Mouse (Mus musculus) lung, embryonic 15.5 days (tissue): ENCODE results near the gene Pacsin2. TPM values are rescaled to one million over a fixed set of nuclear protein-coding genes. Genes with fewer than 3 reads are reported as not detected.
A peak's percentile ranks its signal among the peaks of the same experiment; 100 is the strongest.
"Not testable (repeated sequence)": the region's sequence is repeated elsewhere in the genome, so short reads cannot be mapped to it uniquely, and the experiment has no call there.

Source experiments
- ATAC-seq: fragments of 200-750 bp; cut with Nextera tagmentation; 2 replicates; pipeline ENCODE4 v1.8.0; 2017; ENCODE audit warnings: moderate number of reproducible peaks, borderline replicate concordance; ENCODE audit not compliant: low FRiP score, low TSS enrichment; ENCODE audit errors: extremely low read depth
- H3K27ac ChIP-seq: fragments of 300-500 bp; sonication (generic); 2 replicates; pipeline ENCODE4 v1.5.1; 2015; ENCODE audit warnings: moderate library complexity, mild to moderate bottlenecking, inconsistent platforms
- H3K27me3 ChIP-seq: fragments of 300-500 bp; sonication (generic); 2 replicates; pipeline ENCODE4 v1.6.1; 2015; ENCODE audit warnings: inconsistent platforms
- H3K36me3 ChIP-seq: fragments of 300-500 bp; sonication (generic); 2 replicates; pipeline ENCODE4 v1.6.1; 2015; ENCODE audit warnings: inconsistent platforms
- H3K4me1 ChIP-seq: fragments of 300-500 bp; sonication (generic); 2 replicates; pipeline ENCODE4 v1.6.1; 2015; ENCODE audit warnings: inconsistent platforms
- H3K4me2 ChIP-seq: fragments of 300-500 bp; sonication (generic); 2 replicates; pipeline ENCODE4 v1.6.1; 2015; ENCODE audit warnings: inconsistent platforms, mild to moderate bottlenecking, moderate library complexity
- H3K4me3 ChIP-seq: fragments of 300-500 bp; sonication (generic); 2 replicates; pipeline ENCODE4 v1.5.1; 2015; ENCODE audit warnings: mild to moderate bottlenecking, inconsistent platforms
- H3K9ac ChIP-seq: fragments of 300-500 bp; sonication (generic); 2 replicates; pipeline ENCODE4 v1.6.1; 2015; ENCODE audit warnings: inconsistent platforms
- H3K9me3 ChIP-seq: fragments of 300-500 bp; sonication (generic); 2 replicates; pipeline ENCODE4 v1.6.1; 2016; ENCODE audit warnings: inconsistent platforms
- WGBS: fragments of 180-500 bp; shearing (Covaris S2); methylation state at CpG from one replicate; pipeline ENCODE4 v1.1.7; 2015; 5-methylcytosine and 5-hydroxymethylcytosine counted together
- polyA plus RNA-seq: library from polyadenylated mRNA; unstranded; fragments of >200 nt; fragmentation: Nextera tagmentation; extraction: Ambion mirVana; gene quantifications from 2 replicates; pipeline ENCODE4 v1.2.1, GENCODE M21; 2015

Pacsin2 gene
- polyA plus RNA-seq, 1 experiment from 2014 or later: 70.9 TPM

DNA sequence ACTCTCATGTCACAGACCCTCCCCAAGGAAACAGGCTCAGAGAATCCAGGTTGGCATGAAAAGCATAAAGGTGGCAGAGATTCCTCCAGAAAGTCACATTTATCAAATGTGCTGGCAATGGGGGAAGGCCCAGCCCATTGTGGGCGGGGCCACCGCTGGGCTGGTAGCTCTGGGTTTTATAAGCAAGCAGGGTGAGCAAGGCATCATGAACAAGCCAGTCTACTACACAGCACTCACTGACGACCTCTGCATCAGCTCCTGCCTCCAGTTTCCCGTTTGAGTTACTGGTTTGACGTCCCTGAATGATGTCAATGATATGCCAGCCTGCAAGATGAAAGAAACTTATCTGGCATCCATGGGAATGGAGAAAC lies 10.0 kb upstream of the Pacsin2 start:
- Histone ChIP-seq H3K27ac (peak overlapping the region; percentile 58), H3K36me3 (no peaks in the 10 kb centered on the region), H3K4me1 (peaks cover 27% of the 10 kb centered on the region), H3K9me3 (no peaks in the 10 kb centered on the region), H3K9ac (no peak overlapping the region), H3K4me2 (peak overlapping the region; percentile 10; the same call in 1 of the 2 replicates), H3K27me3 (no peaks in the 10 kb centered on the region), H3K4me3 (no peak overlapping the region)
- no peak for ATAC-seq
- 17% methylated on average over 5 of the region's 5 CpGs for WGBS

DNA sequence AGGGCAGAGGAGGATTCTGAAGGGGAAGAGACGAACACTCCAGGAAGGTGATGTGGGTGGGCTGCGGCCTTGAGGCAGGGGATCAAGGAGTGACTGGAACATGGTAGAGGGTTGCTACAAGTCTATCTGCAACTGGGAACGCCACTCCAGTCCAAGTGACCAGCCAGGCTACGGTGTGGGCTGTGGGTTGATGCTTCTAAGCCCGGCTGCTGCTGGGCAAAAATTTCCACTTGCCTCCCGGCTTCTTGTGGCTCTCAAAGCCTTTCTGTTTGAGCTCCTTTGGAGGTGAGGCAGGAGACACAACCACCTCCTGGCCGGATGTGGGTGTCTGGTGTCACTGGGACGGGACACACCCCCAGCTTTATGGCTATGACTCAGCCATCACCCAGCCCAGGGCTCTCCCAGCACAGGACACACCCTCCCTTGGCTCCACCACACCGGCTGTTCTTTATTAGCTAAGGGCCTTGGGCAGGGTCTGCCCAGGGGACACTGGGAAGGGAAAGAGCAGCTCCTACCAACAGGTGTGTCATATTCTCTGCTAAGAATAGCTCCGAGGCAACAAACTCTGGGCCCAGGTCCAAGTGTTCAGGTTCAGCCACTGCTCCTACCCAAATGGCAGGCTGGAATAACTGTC lies 9.5 kb upstream of the Pacsin2 start:
- no peak overlapping the region for H3K9ac ChIP-seq
- peak overlapping the region; percentile 10; the same call in 1 of the 2 replicates for H3K4me2 ChIP-seq
- WGBS: 37% methylated on average over 10 of the region's 10 CpGs
- H3K9me3 ChIP-seq: no peaks in the 10 kb centered on the region
- peaks cover 27% of the 10 kb centered on the region for H3K4me1 ChIP-seq
- peak overlapping the region; percentile 58 for H3K27ac ChIP-seq
- no peaks in the 10 kb centered on the region for H3K27me3 ChIP-seq
- ATAC-seq: peak; percentile 73; the same call in 1 of the 2 replicates
- no peak overlapping the region for H3K4me3 ChIP-seq
- H3K36me3 ChIP-seq: no peaks in the 10 kb centered on the region

DNA sequence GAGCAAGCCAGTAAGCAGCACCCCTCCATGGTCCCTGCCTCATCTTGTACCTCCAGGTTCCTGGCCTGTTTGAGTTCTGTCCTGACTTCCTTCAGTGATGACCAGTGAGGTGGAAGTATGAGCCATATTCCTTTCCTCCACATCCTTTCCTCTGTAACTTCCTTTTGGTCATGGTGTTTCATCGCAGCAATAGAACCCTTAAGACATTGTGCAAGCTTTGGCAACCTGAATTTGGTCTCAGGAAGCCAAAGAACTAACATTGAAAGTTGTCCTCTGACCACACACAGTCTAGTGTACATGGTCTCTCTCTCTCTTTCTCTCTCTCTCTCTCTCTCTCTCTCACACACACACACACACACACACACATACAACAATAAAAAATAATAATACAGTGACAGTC lies 8.8 kb upstream of the Pacsin2 start:
- H3K4me1 ChIP-seq: peaks cover 27% of the 10 kb centered on the region
- ATAC-seq: no peak
- H3K27me3 ChIP-seq: no peaks in the 10 kb centered on the region
- no peaks in the 10 kb centered on the region for H3K9me3 ChIP-seq
- H3K36me3 ChIP-seq: no peaks in the 10 kb centered on the region
- no peak overlapping the region for H3K4me2 ChIP-seq
- no peak overlapping the region for H3K4me3 ChIP-seq
- WGBS: 79% methylated on average over 1 of the region's 1 CpGs
- H3K27ac ChIP-seq: no peak overlapping the region
- H3K9ac ChIP-seq: no peak overlapping the region

- H3K9ac ChIP-seq: no peak overlapping the region
- no peaks in the 10 kb centered on the region for H3K36me3 ChIP-seq
- no peak overlapping the region for H3K27ac ChIP-seq
- H3K4me3 ChIP-seq: no peak overlapping the region
- no peak overlapping the region for H3K4me2 ChIP-seq
- no peak for ATAC-seq
- no peaks in the 10 kb centered on the region for H3K27me3 ChIP-seq
- H3K9me3 ChIP-seq: no peaks in the 10 kb centered on the region
- peaks cover 20% of the 10 kb centered on the region for H3K4me1 ChIP-seq
- WGBS: 60% methylated on average over 7 of the region's 7 CpGs
These were observed 7.1 kb upstream of the Pacsin2 start for GRCm38 (mm10) chr15:83471476-83471875.

DNA sequence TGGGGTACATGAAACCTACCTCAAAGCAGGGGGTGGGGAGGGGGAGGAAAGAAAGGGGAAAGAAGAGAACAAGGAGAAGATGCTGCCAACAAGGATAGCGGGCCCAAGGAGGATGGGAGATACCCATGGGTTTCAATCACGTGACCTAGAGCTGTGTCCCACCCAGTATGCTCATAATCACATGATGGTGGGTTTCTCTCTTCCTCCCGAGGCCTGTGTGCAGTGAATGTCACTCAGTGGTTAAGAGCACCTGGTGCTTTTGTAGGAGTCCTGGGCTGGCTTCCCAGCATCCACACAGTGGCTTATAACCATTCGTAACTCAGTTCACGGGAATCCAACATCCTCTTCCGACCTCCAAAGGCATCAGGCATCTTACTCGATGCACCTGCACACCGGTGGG lies 6.0 kb upstream of the Pacsin2 start:
- H3K27me3 ChIP-seq: no peaks in the 10 kb centered on the region
- H3K9ac ChIP-seq: no peak overlapping the region
- no peaks in the 10 kb centered on the region for H3K9me3 ChIP-seq
- peaks cover 18% of the 10 kb centered on the region for H3K4me1 ChIP-seq
- no peak overlapping the region for H3K27ac ChIP-seq
- no peak for ATAC-seq
- 75% methylated on average over 8 of the region's 8 CpGs for WGBS
- H3K36me3 ChIP-seq: no peaks in the 10 kb centered on the region
- no peak overlapping the region for H3K4me2 ChIP-seq
- no peak overlapping the region for H3K4me3 ChIP-seq

- no peak overlapping the region for H3K27ac ChIP-seq
- H3K9me3 ChIP-seq: no peaks in the 10 kb centered on the region
- no peak for ATAC-seq
- H3K4me1 ChIP-seq: peaks cover 16% of the 10 kb centered on the region
- H3K4me2 ChIP-seq: no peak overlapping the region
- H3K36me3 ChIP-seq: no peaks in the 10 kb centered on the region
- no peak overlapping the region for H3K9ac ChIP-seq
- H3K4me3 ChIP-seq: no peak overlapping the region
- 54% methylated on average over 6 of the region's 6 CpGs for WGBS
- no peaks in the 10 kb centered on the region for H3K27me3 ChIP-seq
These were observed 4.9 kb upstream of the Pacsin2 start for GRCm38 (mm10) chr15:83469279-83469821.

GRCm38 (mm10) chr15:83467232-83467966 lies 3.0 kb upstream of the Pacsin2 start:
- Histone ChIP-seq H3K27me3 (no peaks in the 10 kb centered on the region), H3K4me2 (no peak overlapping the region), H3K4me3 (no peak overlapping the region), H3K9me3 (no peaks in the 10 kb centered on the region), H3K36me3 (no peaks in the 10 kb centered on the region), H3K4me1 (peaks cover 21% of the 10 kb centered on the region), H3K27ac (no peak overlapping the region), H3K9ac (no peak overlapping the region)
- 66% methylated on average over 9 of the region's 9 CpGs for WGBS
- ATAC-seq: no peak

DNA sequence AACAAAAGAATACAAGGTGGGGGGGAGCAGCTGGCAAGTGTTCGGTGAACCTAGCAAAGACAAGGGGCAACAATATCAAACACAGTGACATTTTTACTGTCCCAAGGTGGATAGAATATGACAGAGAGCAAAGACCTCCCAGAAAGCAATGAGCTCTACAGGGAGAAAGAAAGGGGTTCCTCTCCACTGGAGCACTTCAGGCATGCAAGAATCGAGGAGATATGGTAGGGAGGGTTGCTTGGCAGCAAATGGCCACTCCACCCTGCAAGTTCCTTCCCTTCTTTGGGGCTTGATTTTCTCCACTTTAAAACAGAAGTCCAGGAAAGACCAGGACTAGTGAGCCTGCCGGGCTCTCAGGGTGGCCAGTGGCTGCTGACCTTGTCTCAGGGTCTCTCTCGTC lies 1.9 kb upstream of the Pacsin2 start:
- Histone ChIP-seq H3K36me3 (no peaks in the 10 kb centered on the region), H3K4me3 (no peak overlapping the region), H3K4me2 (no peak overlapping the region), H3K4me1 (peaks cover 18% of the 10 kb centered on the region), H3K9me3 (no peaks in the 10 kb centered on the region), H3K9ac (no peak overlapping the region), H3K27me3 (no peaks in the 10 kb centered on the region), H3K27ac (no peak overlapping the region)
- no peak for ATAC-seq
- 58% methylated on average over 4 of the region's 4 CpGs for WGBS

DNA sequence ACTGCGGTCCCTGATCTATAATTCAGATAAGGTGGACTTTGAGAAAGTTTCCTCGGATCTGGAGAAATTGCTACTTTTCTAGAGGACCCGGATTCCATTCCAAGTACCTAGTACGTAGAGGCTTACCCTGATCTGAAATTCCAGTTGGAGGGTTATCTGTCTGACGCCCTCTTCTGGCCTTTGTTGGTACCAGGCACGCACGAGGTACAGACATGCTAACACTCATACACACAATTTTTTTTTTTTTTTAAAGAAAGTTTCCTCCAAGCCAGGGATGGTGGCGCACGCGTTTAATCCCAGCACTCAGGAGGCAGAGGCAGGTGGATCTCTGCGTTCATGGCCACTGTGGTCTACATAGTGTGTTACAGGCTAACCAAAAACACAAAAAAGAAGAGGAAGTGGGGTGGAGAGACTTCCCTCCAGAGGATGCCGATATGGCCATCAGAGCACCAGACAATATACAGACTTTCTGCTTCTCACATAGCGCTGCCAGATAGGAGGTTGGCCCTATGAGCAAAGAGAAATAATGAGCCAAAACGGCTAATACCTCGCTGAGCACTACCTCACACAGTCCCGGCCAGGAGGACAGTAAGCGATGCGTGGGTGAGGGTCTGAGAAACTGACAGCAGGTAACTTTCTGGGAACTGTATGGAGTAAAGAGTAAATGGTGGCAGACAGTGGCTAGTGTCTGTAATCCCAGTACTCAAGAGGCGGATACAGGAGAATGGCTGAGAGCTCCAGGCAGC lies 672 bp upstream of the Pacsin2 start:
- Histone ChIP-seq H3K9ac (no peak overlapping the region; the same call in 1 of the 2 replicates), H3K4me1 (peaks cover 18% of the 10 kb centered on the region), H3K4me2 (peak overlapping the region; percentile 48), H3K27me3 (no peaks in the 10 kb centered on the region), H3K36me3 (no peaks in the 10 kb centered on the region), H3K27ac (peak overlapping the region; percentile 35; the same call in 1 of the 2 replicates), H3K4me3 (peak overlapping the region; percentile 74), H3K9me3 (no peaks in the 10 kb centered on the region)
- no peak for ATAC-seq
- 73% methylated on average over 19 of the region's 19 CpGs for WGBS

DNA sequence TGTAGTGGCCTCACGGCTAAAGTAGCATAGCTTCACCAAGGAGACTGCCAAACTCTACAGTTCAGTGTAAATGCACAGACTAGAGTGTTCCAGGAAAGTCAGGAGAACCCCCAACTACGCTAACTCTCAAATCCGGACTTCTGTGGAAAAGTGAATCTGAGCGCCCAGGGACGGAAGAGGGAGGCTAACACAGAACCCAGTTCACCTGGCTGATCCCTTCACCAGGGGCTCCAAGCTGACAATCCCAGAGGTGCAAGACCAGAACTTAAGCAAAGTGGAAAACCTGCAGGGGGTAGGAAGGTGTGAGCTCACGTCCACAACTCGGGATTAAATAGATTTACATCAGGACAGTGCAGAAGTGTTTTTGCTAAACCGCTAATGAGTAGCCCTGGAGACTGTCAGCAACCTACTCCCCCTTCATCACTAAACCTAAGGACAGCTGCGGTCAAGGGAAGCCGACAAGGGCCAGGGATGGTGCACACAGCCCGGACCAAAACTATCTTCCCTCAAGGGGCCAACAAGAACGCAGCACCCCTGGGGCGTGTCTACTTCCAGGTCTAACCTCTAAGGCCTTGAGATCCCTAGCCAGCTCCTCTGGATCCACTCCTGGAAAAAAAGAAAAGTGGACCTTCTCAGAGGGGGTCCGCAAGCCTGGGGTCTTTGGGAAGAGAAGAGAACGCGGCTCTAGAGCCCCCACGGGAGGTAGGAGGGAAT lies 880 bp downstream of the Pacsin2 start:
- Histone ChIP-seq H3K27me3 (no peaks in the 10 kb centered on the region), H3K36me3 (no peaks in the 10 kb centered on the region), H3K4me1 (peaks cover 18% of the 10 kb centered on the region), H3K9me3 (no peaks in the 10 kb centered on the region), H3K27ac (peak overlapping the region; percentile 77; the same call in 1 of the 2 replicates), H3K4me2 (peak overlapping the region; percentile 73), H3K9ac (peak overlapping the region; percentile 79), H3K4me3 (peak overlapping the region; percentile 74)
- ATAC-seq: no peak
- WGBS: 3% methylated on average over 17 of the region's 17 CpGs

GRCm38 (mm10) chr15:83462349-83462748 lies 2.1 kb downstream of the Pacsin2 start:
- H3K27ac ChIP-seq, H3K4me3 ChIP-seq, H3K36me3 ChIP-seq, H3K9ac ChIP-seq, H3K27me3 ChIP-seq, ATAC-seq, H3K9me3 ChIP-seq: not testable (repeated sequence)
- H3K4me2 ChIP-seq: peak overlapping the region; percentile 73; the same call in 1 of the 2 replicates
- 84% methylated on average over 8 of the region's 8 CpGs for WGBS
- H3K4me1 ChIP-seq: peaks cover 18% of the 10 kb centered on the region
